Mouse (Mus musculus): Measurements from ENCODE around the gene Wdr4.
A peak's percentile ranks its signal among the peaks of the same experiment; 100 is the strongest.
"Not testable (repeated sequence)": the region's sequence is repeated elsewhere in the genome, so short reads cannot be mapped to it uniquely, and the experiment has no call there.

Gene Wdr4

DNA sequence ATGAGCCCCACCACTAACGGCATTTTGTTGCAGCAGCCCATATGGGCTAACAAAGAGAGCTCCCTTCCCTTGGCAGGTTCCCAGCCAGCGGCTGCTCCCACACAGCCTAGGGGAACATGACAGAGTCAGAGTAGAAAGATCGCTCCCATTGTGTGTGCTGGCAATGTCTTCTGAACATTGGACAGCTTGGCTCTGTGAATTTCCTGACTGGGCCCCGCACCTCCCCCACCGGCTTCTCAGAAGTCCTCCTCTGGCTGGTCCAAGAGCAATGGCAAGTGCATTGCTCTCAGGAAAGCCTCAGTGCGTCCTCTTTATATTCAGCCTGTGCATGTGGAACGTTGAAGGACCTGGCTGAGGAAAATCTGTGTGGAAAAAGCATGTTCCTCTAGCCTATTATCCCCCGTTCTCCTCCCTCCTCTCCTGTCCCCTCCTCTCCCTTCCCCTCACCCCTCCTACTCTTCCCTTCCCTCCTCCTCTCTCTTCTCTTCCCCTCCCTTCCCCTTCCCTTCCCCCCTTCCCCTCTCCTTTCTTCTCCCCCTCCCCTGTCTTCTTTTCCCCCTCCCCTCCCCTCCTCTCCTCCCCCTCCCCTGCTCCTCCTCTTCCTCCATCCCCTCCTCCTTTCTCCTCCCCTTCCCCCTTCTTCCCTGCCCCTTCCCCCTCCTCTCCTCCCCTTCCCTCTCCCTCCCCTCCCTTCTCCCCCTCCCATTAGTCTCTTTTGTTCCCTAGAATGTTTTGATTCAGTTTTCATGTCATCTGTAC is 16.3 kb upstream of the Wdr4 start:
- peak; percentile 65 to 68 for DNase-seq (ENCODE audit: low spot score in 2 of 2)

GRCm38 (mm10) chr17:31535358-31535757 is 15.6 kb upstream of the Wdr4 start:
- no peak for DNase-seq (ENCODE audit: low spot score in 2 of 2)

- not testable (repeated sequence) for DNase-seq (ENCODE audit: low spot score in 2 of 2)
Observed at GRCm38 (mm10) chr17:31532331-31532730, 12.6 kb upstream of the Wdr4 start.

GRCm38 (mm10) chr17:31531441-31532158 is 11.8 kb upstream of the Wdr4 start:
- DNase-seq (ENCODE audit: low spot score in 2 of 2): no peak

GRCm38 (mm10) chr17:31529314-31529713 is 9.5 kb upstream of the Wdr4 start:
- no peak for DNase-seq (ENCODE audit: low spot score in 2 of 2)

GRCm38 (mm10) chr17:31525816-31526215 is 6.0 kb upstream of the Wdr4 start:
- no peak for DNase-seq (ENCODE audit: low spot score in 2 of 2)

- no peak for DNase-seq (ENCODE audit: low spot score in 2 of 2)
Observed at GRCm38 (mm10) chr17:31525114-31525513, 5.3 kb upstream of the Wdr4 start.

DNA sequence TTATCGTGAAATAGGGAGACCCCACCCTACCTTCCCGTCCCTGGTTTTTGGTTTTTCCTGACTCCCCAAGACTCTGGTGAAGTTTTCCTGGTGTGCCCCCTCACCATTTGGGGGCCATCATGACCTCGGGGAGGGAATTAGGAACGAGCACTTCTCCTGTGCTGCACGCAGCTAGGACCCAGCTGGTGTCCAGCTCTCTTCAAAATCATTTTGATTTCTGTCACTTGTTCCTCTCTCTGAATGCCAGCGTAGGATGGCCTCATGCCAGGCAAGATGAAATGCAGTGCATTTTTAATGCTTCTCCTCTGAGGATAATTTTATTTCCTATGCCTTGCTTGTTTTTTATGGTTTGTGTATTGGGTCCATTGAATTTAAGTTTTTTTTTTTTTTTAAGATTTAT is 2.2 kb upstream of the Wdr4 start:
- no peak for DNase-seq (ENCODE audit: low spot score in 2 of 2)

DNA sequence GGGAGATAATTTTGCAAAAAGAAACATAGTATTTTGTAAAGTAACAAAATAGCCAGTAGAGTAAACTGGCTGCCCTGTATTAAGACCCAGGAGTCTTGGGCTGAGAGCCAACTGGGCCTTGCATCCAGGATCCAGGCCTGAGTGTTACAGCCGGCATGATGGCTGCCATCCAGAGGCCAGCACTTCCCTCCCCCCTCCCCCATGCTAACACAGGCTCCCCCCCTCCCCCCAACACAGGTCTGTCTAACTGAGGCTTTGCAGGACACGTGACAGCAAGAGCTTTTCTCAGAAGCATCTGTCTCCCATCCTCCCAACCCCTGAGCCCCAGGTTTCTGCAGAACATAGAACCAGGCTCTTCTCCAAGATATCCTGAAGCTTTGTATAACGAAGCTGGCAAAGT is 1.1 kb upstream of the Wdr4 start:
- DNase-seq (ENCODE audit: low spot score in 2 of 2): no peak

DNA sequence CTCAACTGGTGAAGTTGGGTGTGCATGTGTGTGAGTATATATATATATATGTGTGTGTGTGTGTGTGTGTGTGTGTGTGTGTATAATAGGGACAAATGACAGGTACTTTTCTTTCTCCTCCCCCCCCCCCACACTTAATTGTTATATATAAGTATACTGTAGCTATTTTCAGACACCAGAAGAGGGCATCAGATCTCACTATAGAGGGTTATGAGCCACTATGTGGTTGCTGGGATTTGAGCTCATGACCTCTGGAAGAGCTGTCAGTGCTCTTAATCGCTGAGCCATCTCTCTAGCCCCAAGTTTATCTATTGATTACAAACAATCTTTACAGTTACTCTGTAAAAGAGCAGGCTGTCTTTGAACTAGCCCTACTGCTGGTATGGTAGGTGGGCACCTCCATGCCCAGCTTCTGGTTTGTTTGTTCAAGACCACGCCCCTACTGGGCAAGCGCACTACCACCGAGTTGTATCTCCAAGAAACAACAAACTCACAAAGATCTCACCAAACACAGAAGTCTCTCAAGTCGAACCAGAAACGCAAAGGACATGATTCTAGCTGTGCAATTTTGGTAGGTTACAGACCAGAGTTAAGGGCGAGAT is 335 bp downstream of the Wdr4 start:
- no peak for DNase-seq (ENCODE audit: low spot score in 2 of 2)

GRCm38 (mm10) chr17:31514696-31515095 is 5.1 kb downstream of the Wdr4 start:
- DNase-seq (ENCODE audit: low spot score in 2 of 2): no peak

- DNase-seq (ENCODE audit: low spot score in 2 of 2): no peak
Observed at GRCm38 (mm10) chr17:31512593-31512992, 7.2 kb downstream of the Wdr4 start.

DNA sequence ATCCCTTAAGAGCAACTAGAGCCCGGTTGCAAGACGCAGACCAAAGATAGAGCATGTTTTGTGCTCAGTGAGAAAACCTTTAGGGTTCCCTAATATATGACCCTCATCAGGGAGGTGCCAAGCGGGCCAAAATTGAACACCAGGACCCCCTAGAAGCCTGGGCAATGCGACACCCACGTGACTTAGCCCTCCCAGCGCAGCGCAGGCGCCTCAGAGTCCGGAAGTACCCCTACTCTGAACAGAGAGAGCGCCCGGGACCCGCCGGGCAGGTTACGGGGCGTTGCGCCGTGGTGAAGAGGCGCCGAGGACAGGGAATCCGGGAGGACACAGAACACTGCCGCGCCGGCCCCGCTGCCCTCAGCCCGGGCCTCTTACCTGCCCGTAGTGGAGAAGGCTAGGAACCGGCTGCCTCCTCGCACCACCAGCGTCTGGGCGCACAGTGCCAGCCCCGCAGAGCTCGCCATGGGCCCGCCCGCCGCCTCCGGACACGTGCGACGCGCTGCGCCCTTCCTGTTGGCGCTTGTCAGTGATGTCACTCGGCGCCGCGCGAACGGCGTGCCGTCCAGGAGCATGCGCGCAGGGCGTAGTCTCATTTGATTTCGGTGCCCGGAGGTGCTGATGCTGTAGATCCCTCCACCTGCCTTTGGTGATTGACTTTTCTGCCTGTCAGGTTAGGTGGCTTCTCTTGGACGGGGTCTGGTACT is 7.8 kb downstream of the Wdr4 start:
- peak; percentile 79 to 89 for DNase-seq (ENCODE audit: low spot score in 2 of 2)

DNA sequence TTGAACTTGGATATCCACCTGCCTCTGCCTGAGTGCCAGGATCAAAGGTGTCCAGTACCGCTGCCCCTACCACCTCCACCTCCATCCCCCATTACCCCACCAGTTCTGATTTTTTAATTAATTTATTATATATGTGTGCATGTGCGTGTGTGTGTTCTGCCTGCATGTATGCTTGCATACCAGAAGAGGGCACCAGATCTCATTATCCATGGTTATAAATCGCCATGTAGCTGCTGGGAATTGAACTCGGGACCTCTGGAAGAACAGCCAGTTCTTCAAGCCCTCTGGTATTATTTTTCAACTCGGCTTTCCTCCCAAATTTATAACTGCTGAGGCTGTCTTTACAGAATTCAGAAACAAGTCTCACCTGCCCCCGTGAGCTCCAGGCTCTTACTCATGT is 8.8 kb downstream of the Wdr4 start:
- no peak for DNase-seq (ENCODE audit: low spot score in 2 of 2)

GRCm38 (mm10) chr17:31506282-31506681 is 13.5 kb downstream of the Wdr4 start:
- DNase-seq (ENCODE audit: low spot score in 2 of 2): no peak

DNA sequence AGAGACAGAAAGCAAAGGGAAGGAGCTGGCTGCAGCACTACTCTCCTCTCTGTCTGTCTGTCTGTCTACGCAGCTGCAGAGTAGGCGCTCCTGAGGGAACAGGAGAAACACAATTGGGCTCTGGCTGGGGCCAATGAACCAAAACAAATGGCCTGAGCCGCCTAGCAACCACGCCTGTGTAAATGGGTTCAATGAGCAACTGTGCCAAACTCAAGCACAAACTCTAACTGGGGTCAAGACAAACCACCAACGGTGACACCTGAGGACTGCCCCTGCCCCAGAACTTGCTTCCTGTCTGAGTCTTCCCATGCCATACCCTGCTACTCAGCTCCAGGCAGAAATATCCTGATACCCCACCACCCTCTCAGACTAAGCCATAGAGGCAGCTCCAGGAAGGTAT is 14.8 kb downstream of the Wdr4 start:
- DNase-seq (ENCODE audit: low spot score in 2 of 2): no peak

DNA sequence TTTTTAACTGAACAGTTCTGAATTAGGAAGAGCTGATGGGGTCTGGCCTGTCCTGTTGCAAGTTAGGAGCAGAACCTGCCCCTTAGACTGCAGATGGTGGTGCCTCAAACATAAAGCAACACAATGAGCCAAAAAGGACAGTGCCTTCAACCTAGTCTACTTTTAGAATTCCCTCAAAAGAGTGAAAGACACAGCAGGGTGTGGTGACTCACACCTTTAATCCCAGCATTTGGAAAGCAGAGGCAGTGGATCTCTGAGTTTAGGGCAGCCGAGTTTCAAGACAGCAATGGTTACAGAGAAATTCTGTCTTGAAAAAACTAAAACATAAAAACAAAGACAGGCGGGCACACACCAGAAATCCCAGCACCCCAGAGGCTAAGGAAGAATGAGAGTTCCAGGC is 15.8 kb downstream of the Wdr4 start:
- DNase-seq (ENCODE audit: low spot score in 2 of 2): no peak

GRCm38 (mm10) chr17:31503337-31503736 is 16.4 kb downstream of the Wdr4 start:
- DNase-seq (ENCODE audit: low spot score in 2 of 2): no peak

GRCm38 (mm10) chr17:31502261-31502927 is 17.4 kb downstream of the Wdr4 start:
- DNase-seq (ENCODE audit: low spot score in 2 of 2): no peak

GRCm38 (mm10) chr17:31500908-31501307 is 18.9 kb downstream of the Wdr4 start:
- DNase-seq (ENCODE audit: low spot score in 2 of 2): no peak

DNA sequence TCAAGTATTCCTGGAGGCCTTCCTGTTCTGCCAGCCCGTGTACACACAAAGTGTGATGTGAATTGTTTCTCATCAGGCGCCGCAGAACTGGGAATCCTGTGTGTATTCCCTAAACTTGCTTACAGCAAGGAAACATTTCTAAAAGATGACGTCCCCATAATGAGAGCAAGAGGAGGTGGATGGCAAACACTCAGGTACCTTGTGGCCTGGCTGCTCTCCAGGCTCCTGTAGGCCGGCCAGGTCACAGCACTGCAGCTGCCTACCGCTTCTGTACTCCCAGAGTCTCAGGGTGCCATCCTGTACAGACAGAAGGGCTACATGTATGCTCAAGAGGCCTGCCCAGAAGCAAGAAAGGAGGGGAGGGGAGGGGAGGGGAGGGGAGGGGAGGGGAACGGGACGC is 19.4 kb downstream of the Wdr4 start:
- no peak for DNase-seq (ENCODE audit: low spot score in 2 of 2)

- DNase-seq (ENCODE audit: low spot score in 2 of 2): no peak
Observed at GRCm38 (mm10) chr17:31499725-31500124, 20.1 kb downstream of the Wdr4 start.

Measured in frontal cortex, postnatal 10 days (tissue).